8 mouse cellular contexts compared by ENCODE assay signal in genomic region chr7:19301461-19302263, GRCm38 (mm10). TPM values are rescaled to one million over a fixed set of nuclear protein-coding genes. Genes with fewer than 3 reads are reported as not detected.
DNase-seq lines count a peak whose midpoint lies in the region; ATAC-seq lines count a peak whose summit lies in the region.

No protein-coding gene starts in this region.

- DNase-seq in lung, postnatal 36 days, result no peak
- peak; percentile 56 for DNase-seq in forebrain, embryonic 11.5 days (ENCODE audit: low spot score)
- DNase-seq in gastrocnemius, postnatal 10 days, result no peak
- DNase-seq in testis, postnatal 14 days (ENCODE audit: low spot score), result no peak

- H3K9ac ChIP-seq in lung, embryonic 16.5 days (ENCODE audit: low read length), result peak overlapping the region; percentile 39; the same call in 1 of the 2 replicates
- H3K9ac ChIP-seq in forebrain, embryonic 11.5 days (ENCODE audit: low read length), result no peak overlapping the region
- peak overlapping the region; percentile 36; the same call in 1 of the 2 replicates for H3K9ac ChIP-seq in limb, embryonic 13.5 days
- H3K9ac ChIP-seq in stomach, embryonic 15.5 days, result no peak overlapping the region

- H3K4me1 ChIP-seq in lung, embryonic 16.5 days (replicated peaks; ENCODE audit: control insufficient read depth, insufficient read depth, low read length), result peaks cover 22% of the 10 kb centered on the region
- H3K4me1 ChIP-seq in forebrain, embryonic 11.5 days (replicated peaks; ENCODE audit: control insufficient read depth, insufficient read depth, low read length), result peaks cover 10% of the 10 kb centered on the region; the same call in 1 of the 2 replicates
- peaks cover 31% of the 10 kb centered on the region for H3K4me1 ChIP-seq in limb, embryonic 13.5 days
- H3K4me1 ChIP-seq in stomach, embryonic 15.5 days, result peaks cover 28% of the 10 kb centered on the region

- H3K36me3 ChIP-seq in lung, embryonic 16.5 days (ENCODE audit: control insufficient read depth, insufficient read depth, low read length), result no peaks in the 10 kb centered on the region
- no peaks in the 10 kb centered on the region for H3K36me3 ChIP-seq in forebrain, embryonic 11.5 days (ENCODE audit: control insufficient read depth, insufficient read depth, low read length)
- no peaks in the 10 kb centered on the region for H3K36me3 ChIP-seq in limb, embryonic 13.5 days
- no peaks in the 10 kb centered on the region for H3K36me3 ChIP-seq in stomach, embryonic 15.5 days

- H3K4me2 ChIP-seq in lung, embryonic 16.5 days (ENCODE audit: low read depth, low read length), result peak overlapping the region; percentile 51
- H3K4me2 ChIP-seq in forebrain, embryonic 11.5 days (ENCODE audit: low read depth, low read length, severe bottlenecking), result peak overlapping the region; percentile 46
- H3K4me2 ChIP-seq in limb, embryonic 13.5 days (replicated peaks), result peak overlapping the region; percentile 53
- peak overlapping the region; percentile 47 for H3K4me2 ChIP-seq in stomach, embryonic 15.5 days

- H3K27ac ChIP-seq in lung, embryonic 16.5 days (ENCODE audit: low read length), result no peak overlapping the region
- H3K27ac ChIP-seq in forebrain, embryonic 11.5 days (ENCODE audit: low read depth, low read length), result no peak overlapping the region
- no peak overlapping the region for H3K27ac ChIP-seq in limb, embryonic 13.5 days
- no peak overlapping the region for H3K27ac ChIP-seq in stomach, embryonic 15.5 days

- H3K4me3 ChIP-seq in lung, embryonic 16.5 days (ENCODE audit: low read length), result peak overlapping the region; percentile 27
- H3K4me3 ChIP-seq in forebrain, embryonic 11.5 days (ENCODE audit: low read depth, low read length), result peak overlapping the region; percentile 22; the same call in 1 of the 2 replicates
- H3K4me3 ChIP-seq in limb, embryonic 13.5 days, result peak overlapping the region; percentile 46
- H3K4me3 ChIP-seq in stomach, embryonic 15.5 days (replicated peaks), result peak overlapping the region; percentile 50

- H3K27me3 ChIP-seq in lung, embryonic 16.5 days (ENCODE audit: control insufficient read depth, insufficient read depth, low read depth, low read length), result peaks cover 51% of the 10 kb centered on the region
- H3K27me3 ChIP-seq in forebrain, embryonic 11.5 days (ENCODE audit: control insufficient read depth, insufficient read depth, low read length), result peaks cover 45% of the 10 kb centered on the region
- H3K27me3 ChIP-seq in limb, embryonic 13.5 days, result peaks cover 55% of the 10 kb centered on the region
- peaks cover 53% of the 10 kb centered on the region for H3K27me3 ChIP-seq in stomach, embryonic 15.5 days (replicated peaks)

- no peak for ATAC-seq in lung, embryonic 16.5 days (ENCODE audit: low read depth)
- ATAC-seq in forebrain, embryonic 11.5 days (replicated peaks; ENCODE audit: low FRiP score), result no peak
- ATAC-seq in limb, embryonic 13.5 days (ENCODE audit: low FRiP score, low read depth), result no peak
- no peak for ATAC-seq in stomach, embryonic 15.5 days (ENCODE audit: insufficient read depth, low FRiP score, low read depth)
- no peak for ATAC-seq in activated CD4-positive, CD25-positive, alpha-beta regulatory T cell, adult 4 months

- 14% methylated on average over 16 of the region's 16 CpGs for WGBS in lung, embryonic 16.5 days
- WGBS in forebrain, embryonic 11.5 days, result 10% methylated on average over 16 of the region's 16 CpGs
- WGBS in limb, embryonic 13.5 days, result 15% methylated on average over 16 of the region's 16 CpGs
- WGBS in stomach, embryonic 15.5 days, result 9% methylated on average over 16 of the region's 16 CpGs

- no peaks in the 10 kb centered on the region for H3K9me3 ChIP-seq in lung, embryonic 16.5 days (ENCODE audit: control insufficient read depth, low read length)
- no peaks in the 10 kb centered on the region for H3K9me3 ChIP-seq in forebrain, embryonic 11.5 days (ENCODE audit: control insufficient read depth, low read length)
- H3K9me3 ChIP-seq in limb, embryonic 13.5 days, result no peaks in the 10 kb centered on the region
- H3K9me3 ChIP-seq in stomach, embryonic 15.5 days, result no peaks in the 10 kb centered on the region

RNA-seq across cellular contexts. Expression of gene Fosb, which starts 8.2 kb away (rescaled TPM):
- 0.20 and 0.31 TPM in 2 replicates for polyA plus RNA-seq in lung, embryonic 16.5 days (2015; fragmentation: Nextera tagmentation; extraction: Ambion mirVana)
- polyA plus RNA-seq in forebrain, embryonic 11.5 days (2014; fragmentation: Nextera tagmentation; extraction: Ambion mirVana), result not detected in 2 replicates
- 0.23 and 0.27 TPM in 2 replicates for polyA plus RNA-seq in limb, embryonic 13.5 days (2015; fragmentation: Nextera tagmentation; extraction: Ambion mirVana)
- polyA plus RNA-seq in stomach, embryonic 15.5 days (2015; fragmentation: Nextera tagmentation; extraction: Ambion mirVana), result 0.12 and 0.17 TPM in 2 replicates
- total RNA-seq in gastrocnemius, postnatal 10 days (2021), result 1 to 10 TPM in 1 of 2 experiments, under 1 TPM in 1; 0.80 to 1.7 TPM
- 1 to 10 TPM in 1 of 2 experiments, under 1 TPM in 1; 0.79 to 1.1 TPM for polyA plus RNA-seq in activated CD4-positive, CD25-positive, alpha-beta regulatory T cell, adult 4 months (2017; shearing (Covaris generic))

RNA-seq across cellular contexts. Expression of gene Rtn2, which starts 19.2 kb away (rescaled TPM):
- polyA plus RNA-seq in lung, embryonic 16.5 days (2015; fragmentation: Nextera tagmentation; extraction: Ambion mirVana), result 13.8 and 17.5 TPM in 2 replicates
- 47.3 and 54.7 TPM in 2 replicates for polyA plus RNA-seq in forebrain, embryonic 11.5 days (2014; fragmentation: Nextera tagmentation; extraction: Ambion mirVana)
- polyA plus RNA-seq in limb, embryonic 13.5 days (2015; fragmentation: Nextera tagmentation; extraction: Ambion mirVana), result 20.2 and 20.9 TPM in 2 replicates
- 10.6 and 13.9 TPM in 2 replicates for polyA plus RNA-seq in stomach, embryonic 15.5 days (2015; fragmentation: Nextera tagmentation; extraction: Ambion mirVana)
- total RNA-seq in gastrocnemius, postnatal 10 days (2021), result 100 to 1,000 TPM; 669 to 730 TPM
- not detected for polyA plus RNA-seq in activated CD4-positive, CD25-positive, alpha-beta regulatory T cell, adult 4 months (2017; shearing (Covaris generic))

RNA-seq across cellular contexts. Expression of gene Ppm1n, which starts 21.8 kb away (rescaled TPM):
- polyA plus RNA-seq in lung, embryonic 16.5 days (2015; fragmentation: Nextera tagmentation; extraction: Ambion mirVana), result not detected in 2 replicates
- 0.44 TPM in 1 of 2 replicates, not detected in the other for polyA plus RNA-seq in forebrain, embryonic 11.5 days (2014; fragmentation: Nextera tagmentation; extraction: Ambion mirVana)
- polyA plus RNA-seq in limb, embryonic 13.5 days (2015; fragmentation: Nextera tagmentation; extraction: Ambion mirVana), result not detected in 2 replicates
- 0.21 and 0.33 TPM in 2 replicates for polyA plus RNA-seq in stomach, embryonic 15.5 days (2015; fragmentation: Nextera tagmentation; extraction: Ambion mirVana)
- total RNA-seq in gastrocnemius, postnatal 10 days (2021), result not detected
- 1 to 10 TPM; 1.1 to 1.2 TPM for polyA plus RNA-seq in activated CD4-positive, CD25-positive, alpha-beta regulatory T cell, adult 4 months (2017; shearing (Covaris generic))

RNA-seq across cellular contexts. Expression of gene Vasp, which starts 30.0 kb away (rescaled TPM):
- polyA plus RNA-seq in lung, embryonic 16.5 days (2015; fragmentation: Nextera tagmentation; extraction: Ambion mirVana), result 103 and 105 TPM in 2 replicates
- polyA plus RNA-seq in forebrain, embryonic 11.5 days (2014; fragmentation: Nextera tagmentation; extraction: Ambion mirVana), result 52.8 and 53.0 TPM in 2 replicates
- polyA plus RNA-seq in limb, embryonic 13.5 days (2015; fragmentation: Nextera tagmentation; extraction: Ambion mirVana), result 68.9 and 69.0 TPM in 2 replicates
- 106 and 111 TPM in 2 replicates for polyA plus RNA-seq in stomach, embryonic 15.5 days (2015; fragmentation: Nextera tagmentation; extraction: Ambion mirVana)
- 10 to 100 TPM; 35.7 to 53.5 TPM for total RNA-seq in gastrocnemius, postnatal 10 days (2021)
- polyA plus RNA-seq in activated CD4-positive, CD25-positive, alpha-beta regulatory T cell, adult 4 months (2017; shearing (Covaris generic)), result 100 to 1,000 TPM in 1 of 2 experiments, 10 to 100 TPM in 1; 96.0 to 113 TPM

RNA-seq across cellular contexts. Expression of gene Ercc1, which starts 42.9 kb away (rescaled TPM):
- 79.9 and 82.5 TPM in 2 replicates for polyA plus RNA-seq in lung, embryonic 16.5 days (2015; fragmentation: Nextera tagmentation; extraction: Ambion mirVana)
- polyA plus RNA-seq in forebrain, embryonic 11.5 days (2014; fragmentation: Nextera tagmentation; extraction: Ambion mirVana), result 94.4 and 100 TPM in 2 replicates
- polyA plus RNA-seq in limb, embryonic 13.5 days (2015; fragmentation: Nextera tagmentation; extraction: Ambion mirVana), result 89.1 and 96.4 TPM in 2 replicates
- 63.7 and 66.5 TPM in 2 replicates for polyA plus RNA-seq in stomach, embryonic 15.5 days (2015; fragmentation: Nextera tagmentation; extraction: Ambion mirVana)
- 10 to 100 TPM; 31.9 to 35.9 TPM for total RNA-seq in gastrocnemius, postnatal 10 days (2021)
- polyA plus RNA-seq in activated CD4-positive, CD25-positive, alpha-beta regulatory T cell, adult 4 months (2017; shearing (Covaris generic)), result 10 to 100 TPM; 61.1 to 72.3 TPM

Comparison
In these comparisons a context has a peak if more than half of its experiments do, and no peak if none do; other contexts are left out.
1. H3K9ac ChIP-seq: peak in lung, embryonic 16.5 days (single experiment) and limb, embryonic 13.5 days (single experiment); none in forebrain, embryonic 11.5 days (single experiment) and stomach, embryonic 15.5 days (single experiment).
2. RNA of gene Rtn2, which starts 19.2 kb away (polyA plus RNA-seq): 47.3 to 54.7 TPM in forebrain, embryonic 11.5 days, 20.2 to 20.9 TPM in limb, embryonic 13.5 days, 13.8 to 17.5 TPM in lung, embryonic 16.5 days and 10.6 to 13.9 TPM in stomach, embryonic 15.5 days; not detected in activated CD4-positive, CD25-positive, alpha-beta regulatory T cell, adult 4 months; every median in the first group is over 10 times any median in the second.
3. Peak in every context shown above with its lines, with median percentiles within 50 percentile points of each other: H3K4me2 ChIP-seq and H3K4me3 ChIP-seq.